Mouse (Mus musculus) embryonic stem cell, embryonic (primary cell): Measurements from ENCODE around the gene Scrt2.

Experiments
- CTCF ChIA-PET, 4 experiments: fragments of 300-600 bp in 2 of 4; fragments of 350-600 bp in 2 of 4; sonication (Branson Sonifier 250); formaldehyde crosslinking; loops; one replicate each; lab custom pipeline; 2022; ENCODE audit warnings: inconsistent platforms in 2 of 4; lab: Charles Lee
- POLR2A ChIA-PET, 4 experiments: fragments of 300-600 bp in 2 of 4; fragments of 350-600 bp in 2 of 4; sonication (Branson Sonifier 250); formaldehyde crosslinking; loops; one replicate each; lab custom pipeline; 2022; ENCODE audit warnings: antibody characterized with exemption in 4 of 4, inconsistent platforms in 1 of 4; lab: Charles Lee

Gene Scrt2

GRCm38 (mm10) chr2:152091342-152092056 is 10.2 kb downstream of the Scrt2 start:
- CTCF ChIA-PET, result interaction anchor here in 2 of 4 experiments (0.7 to 2.8 kb wide), 7 partner anchors 13 to 272 kb away, joined by 3 to 23 read pairs (median 3); partner anchors contain the start of gene Trib3 (in 1 of the 2)
- POLR2A ChIA-PET, result interaction anchor here in 3 of 4 experiments (0.6 to 6.0 kb wide), 17 partner anchors 7 to 1055 kb away, joined by 3 to 70 read pairs (median 3); partner anchors contain the start of genes Srxn1 (in 2 of the 3), Trib3 (in 2 of the 3), Tbc1d20 (in 1 of the 3) and Tcf15 (in 1 of the 3)

GRCm38 (mm10) chr2:152092927-152093326 is 11.6 kb downstream of the Scrt2 start:
- ChIA-PET CTCF (interaction anchor here in 2 of 4 experiments (1.0 to 1.3 kb wide), 5 partner anchors 13 to 271 kb away, joined by 3 to 5 read pairs (median 4); no protein-coding TSS in a partner anchor), POLR2A (interaction anchor here in 3 of 4 experiments (0.5 to 6.0 kb wide), 22 partner anchors 9 to 268 kb away, joined by 3 to 70 read pairs (median 4); partner anchors contain the start of genes Srxn1 (in 2 of the 3), Tcf15 (in 2 of the 3) and Trib3 (in 2 of the 3))

DNA sequence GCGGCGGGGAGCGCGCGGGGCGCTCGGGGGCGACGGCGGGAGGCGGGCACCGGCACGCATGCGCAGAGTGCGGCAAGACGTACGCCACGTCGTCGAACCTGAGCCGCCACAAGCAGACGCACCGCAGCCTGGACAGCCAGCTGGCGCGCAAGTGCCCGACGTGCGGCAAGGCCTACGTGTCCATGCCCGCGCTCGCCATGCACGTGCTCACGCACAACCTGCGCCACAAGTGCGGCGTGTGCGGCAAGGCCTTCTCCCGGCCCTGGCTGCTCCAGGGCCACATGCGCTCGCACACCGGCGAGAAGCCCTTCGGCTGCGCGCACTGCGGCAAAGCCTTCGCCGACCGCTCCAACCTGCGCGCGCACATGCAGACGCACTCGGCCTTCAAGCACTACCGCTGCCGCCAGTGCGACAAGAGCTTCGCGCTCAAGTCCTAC is 12.0 kb downstream of the Scrt2 start:
- ChIA-PET POLR2A (interaction anchor here in 3 of 4 experiments (0.5 to 6.0 kb wide), 22 partner anchors 8 to 270 kb away, joined by 3 to 70 read pairs (median 4); partner anchors contain the start of genes Srxn1 (in 3 of the 3), Tcf15 (in 2 of the 3) and Trib3 (in 2 of the 3)), CTCF (interaction anchor here in 2 of 4 experiments (0.6 to 1.3 kb wide), 5 partner anchors 13 to 270 kb away, joined by 3 to 5 read pairs (median 4); no protein-coding TSS in a partner anchor)

DNA sequence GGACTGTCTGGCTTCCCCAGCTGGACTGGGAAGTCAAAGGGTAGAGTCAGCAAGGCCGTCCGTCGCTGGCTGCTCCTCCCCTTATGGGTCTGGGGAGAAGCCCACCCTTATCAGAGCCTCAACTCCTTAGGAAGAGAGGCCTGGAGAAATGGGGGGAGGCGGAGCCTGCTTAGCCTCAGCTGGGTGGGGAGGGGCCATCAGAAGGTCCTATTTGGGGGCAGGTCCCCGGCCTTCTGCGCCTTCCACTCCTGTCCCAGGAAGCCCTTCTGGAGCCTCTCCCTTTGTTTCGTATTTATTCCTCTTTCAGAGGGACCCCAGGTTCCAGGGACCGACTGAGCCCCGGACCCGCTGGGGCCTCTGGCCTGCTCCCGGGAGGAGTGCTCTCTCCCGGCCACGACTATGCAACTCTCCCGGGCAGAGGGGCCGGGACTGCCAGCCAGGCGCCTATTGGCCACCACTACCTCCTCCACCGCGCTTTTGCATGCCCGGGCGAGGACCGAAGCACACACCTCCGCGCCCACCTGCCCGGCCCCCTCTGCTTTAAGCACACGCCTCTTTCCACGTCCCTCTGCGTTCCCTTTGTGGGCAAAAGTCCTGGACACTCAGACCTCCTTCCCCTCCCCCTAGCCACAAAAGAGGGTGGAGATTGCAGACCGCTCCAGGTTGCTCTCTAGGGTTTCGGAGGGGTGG is 13.7 kb downstream of the Scrt2 start:
- ChIA-PET POLR2A (interaction anchor here (0.5 to 5.2 kb wide), 42 partner anchors 8 to 268 kb away, joined by 3 to 47 read pairs (median 4); partner anchors contain the start of genes Srxn1 (in 3 of the 4), Trib3 (in 2 of the 4) and Tcf15 (in 1 of the 4)), CTCF (interaction anchor here in 3 of 4 experiments (0.5 to 1.9 kb wide), 9 partner anchors 17 to 268 kb away, joined by 3 to 7 read pairs (median 3); partner anchors contain the start of gene Trib3 (in 1 of the 3))

DNA sequence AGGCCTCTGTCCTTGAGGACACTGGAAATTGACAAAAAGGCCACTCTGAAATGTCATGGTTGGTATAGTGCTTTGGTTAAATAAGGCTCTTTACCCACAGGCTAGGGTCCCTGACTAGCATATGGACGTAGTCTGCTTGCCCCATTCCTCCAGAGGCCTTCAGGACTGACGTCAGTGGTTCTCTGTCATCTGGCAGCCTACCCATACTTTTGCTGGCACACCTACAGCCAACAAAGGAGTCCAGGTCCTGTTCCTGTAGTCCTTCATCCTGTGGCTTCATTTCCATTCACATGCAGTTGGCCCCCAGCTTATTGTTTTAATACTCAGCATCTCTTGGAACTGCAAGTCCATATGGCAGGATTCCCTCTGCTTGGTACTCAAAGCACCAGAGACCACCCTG is 15.6 kb downstream of the Scrt2 start:
- POLR2A ChIA-PET, result interaction anchor here in 3 of 4 experiments (0.6 to 5.2 kb wide), 19 partner anchors 8 to 254 kb away, joined by 3 to 47 read pairs (median 4); partner anchors contain the start of genes Srxn1 (in 3 of the 3) and Tcf15 (in 1 of the 3)
- CTCF ChIA-PET, result interaction anchor here in 3 of 4 experiments (0.6 to 2.2 kb wide), 7 partner anchors 8 to 202 kb away, joined by 3 to 9 read pairs (median 4); no protein-coding TSS in a partner anchor

DNA sequence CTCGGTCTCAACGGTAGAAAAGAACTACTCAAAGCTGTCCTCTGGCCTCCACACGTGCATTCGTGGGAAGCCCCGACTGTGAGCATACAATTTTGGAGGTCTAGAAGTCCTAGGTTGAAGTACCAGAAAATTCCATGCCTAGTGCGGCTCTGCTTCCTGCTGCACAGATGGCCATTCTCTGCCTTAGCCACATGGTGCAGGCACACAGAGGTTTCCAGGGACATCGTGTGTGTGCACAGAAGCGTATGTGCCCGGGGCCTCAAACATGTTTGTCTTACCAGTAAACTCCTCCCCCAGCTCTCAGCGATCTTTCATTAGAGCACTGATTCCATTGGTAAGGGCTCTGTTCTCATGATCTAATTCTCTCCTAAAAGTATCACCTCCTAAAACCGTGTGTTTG is 16.6 kb downstream of the Scrt2 start:
- ChIA-PET POLR2A (interaction anchor here in 3 of 4 experiments (0.6 to 5.2 kb wide), 16 partner anchors 8 to 317 kb away, joined by 3 to 47 read pairs (median 4); partner anchors contain the start of genes Srxn1 (in 2 of the 3) and Zcchc3 (in 1 of the 3)), CTCF (interaction anchor here in 2 of 4 experiments (0.6 to 2.2 kb wide), 6 partner anchors 9 to 396 kb away, joined by 3 to 9 read pairs (median 4); no protein-coding TSS in a partner anchor)

- ChIA-PET POLR2A (interaction anchor here in 2 of 4 experiments (0.6 to 1.6 kb wide), 6 partner anchors 8 to 244 kb away, joined by 3 to 8 read pairs (median 4); partner anchors contain the start of gene Trib3 (in 1 of the 2)), CTCF (interaction anchor here in 1 of 4 experiments (0.9 to 1.6 kb wide), 2 partner anchors 10 to 79 kb away, joined by 4 to 7 read pairs; no protein-coding TSS in a partner anchor)
Measured at GRCm38 (mm10) chr2:152099538-152099937, 18.2 kb downstream of the Scrt2 start.

DNA sequence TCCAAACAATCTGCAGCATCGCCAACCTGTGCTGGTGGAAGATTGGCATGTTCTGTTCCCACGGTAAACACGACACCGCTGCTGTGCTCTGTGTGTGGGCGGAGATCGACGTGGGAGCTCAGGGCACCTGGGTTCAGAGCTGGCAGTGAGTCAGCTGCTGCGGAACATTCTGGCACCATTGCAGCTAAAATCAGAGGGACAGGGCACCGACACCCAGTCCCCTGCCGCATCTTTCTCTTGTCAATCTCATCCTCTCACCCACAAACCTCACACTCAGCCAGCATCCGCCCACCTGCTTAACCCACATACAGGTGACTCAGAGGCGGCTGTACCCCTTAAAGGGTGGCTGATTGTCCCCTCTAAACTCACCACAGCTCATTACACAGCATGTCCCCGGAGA is 20.4 kb downstream of the Scrt2 start:
- ChIA-PET POLR2A (interaction anchor here in 3 of 4 experiments (0.6 to 6.1 kb wide), 6 partner anchors 9 to 242 kb away, joined by 3 to 70 read pairs (median 3); partner anchors contain the start of gene Trib3 (in 1 of the 3)), CTCF (interaction anchor here in 2 of 4 experiments (0.7 kb wide), 2 partner anchors 10 to 261 kb away, joined by 3 read pairs; no protein-coding TSS in a partner anchor)

GRCm38 (mm10) chr2:152102369-152102768 is 21.0 kb downstream of the Scrt2 start:
- ChIA-PET CTCF (interaction anchor here in 3 of 4 experiments (0.6 to 1.6 kb wide), 9 partner anchors 9 to 320 kb away, joined by 3 to 7 read pairs (median 3); no protein-coding TSS in a partner anchor), POLR2A (interaction anchor here in 2 of 4 experiments (0.6 to 6.1 kb wide), 9 partner anchors 8 to 242 kb away, joined by 3 to 70 read pairs (median 4); partner anchors contain the start of genes Csnk2a1 (in 1 of the 2) and Trib3 (in 1 of the 2))

DNA sequence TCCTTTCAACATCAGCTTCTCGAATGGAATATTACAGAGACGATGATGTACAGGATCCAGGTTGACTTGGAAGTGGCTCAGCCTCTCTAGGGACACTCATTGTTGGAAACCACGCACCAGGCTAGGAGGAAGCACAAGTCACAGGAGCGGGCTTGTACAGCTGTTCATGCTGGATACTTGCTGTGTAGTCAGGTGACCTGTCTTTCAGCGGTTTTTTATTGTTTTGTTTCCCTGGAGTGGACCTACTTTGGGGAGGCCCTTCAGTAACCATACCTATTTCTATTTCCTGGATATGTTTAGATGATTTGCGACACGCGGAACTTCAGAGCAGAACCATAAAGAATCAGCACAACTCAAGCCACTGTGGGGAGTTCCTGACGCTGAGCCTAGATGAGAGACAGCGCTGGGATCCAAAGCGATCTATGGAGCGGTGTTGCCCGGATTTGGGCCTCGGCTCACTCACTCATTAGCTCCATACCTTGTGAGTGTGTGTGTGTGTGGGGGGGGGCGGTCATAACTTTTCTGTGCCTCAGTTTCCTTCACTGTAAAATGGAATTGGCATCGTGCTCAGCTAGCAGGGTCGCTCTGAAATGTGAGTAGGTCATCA is 23.5 kb downstream of the Scrt2 start:
- ChIA-PET CTCF (interaction anchor here in 3 of 4 experiments (0.7 to 2.8 kb wide), 7 partner anchors 14 to 259 kb away, joined by 3 to 16 read pairs (median 4); no protein-coding TSS in a partner anchor), POLR2A (interaction anchor here (0.5 to 6.1 kb wide), 45 partner anchors 8 to 719 kb away, joined by 3 to 70 read pairs (median 4); partner anchors contain the start of genes Trib3 (in 3 of the 4) and Tcf15 (in 2 of the 4))

- POLR2A ChIA-PET, result interaction anchor here (0.6 to 6.1 kb wide), 63 partner anchors 7 to 719 kb away, joined by 3 to 70 read pairs (median 4); partner anchors contain the start of genes Trib3 (in 3 of the 4), Csnk2a1 (in 1 of the 4), Nrsn2 (in 1 of the 4) and Tbc1d20 (in 1 of the 4)
- CTCF ChIA-PET, result interaction anchor here in 3 of 4 experiments (0.6 to 2.8 kb wide), 16 partner anchors 12 to 725 kb away, joined by 3 to 16 read pairs (median 4); no protein-coding TSS in a partner anchor
Measured at GRCm38 (mm10) chr2:152105318-152106224, 24.2 kb downstream of the Scrt2 start, which contains the start of gene Srxn1. Srxn1 (plus strand) TSS chr2:152105516.

GRCm38 (mm10) chr2:152106225-152106595 is 24.9 kb downstream of the Scrt2 start:
- POLR2A ChIA-PET, result interaction anchor here (0.6 to 6.1 kb wide), 51 partner anchors 8 to 561 kb away, joined by 3 to 70 read pairs (median 4); partner anchors contain the start of genes Csnk2a1 (in 2 of the 4), Trib3 (in 2 of the 4), Nrsn2 (in 1 of the 4) and Scrt2 (in 1 of the 4)
- CTCF ChIA-PET, result interaction anchor here in 3 of 4 experiments (0.6 to 2.8 kb wide), 12 partner anchors 13 to 725 kb away, joined by 3 to 16 read pairs (median 4); no protein-coding TSS in a partner anchor

- CTCF ChIA-PET, result interaction anchor here in 2 of 4 experiments (0.7 to 2.8 kb wide), 8 partner anchors 13 to 257 kb away, joined by 3 to 16 read pairs (median 4); no protein-coding TSS in a partner anchor
Measured at GRCm38 (mm10) chr2:152106597-152106996, 25.3 kb downstream of the Scrt2 start.

DNA sequence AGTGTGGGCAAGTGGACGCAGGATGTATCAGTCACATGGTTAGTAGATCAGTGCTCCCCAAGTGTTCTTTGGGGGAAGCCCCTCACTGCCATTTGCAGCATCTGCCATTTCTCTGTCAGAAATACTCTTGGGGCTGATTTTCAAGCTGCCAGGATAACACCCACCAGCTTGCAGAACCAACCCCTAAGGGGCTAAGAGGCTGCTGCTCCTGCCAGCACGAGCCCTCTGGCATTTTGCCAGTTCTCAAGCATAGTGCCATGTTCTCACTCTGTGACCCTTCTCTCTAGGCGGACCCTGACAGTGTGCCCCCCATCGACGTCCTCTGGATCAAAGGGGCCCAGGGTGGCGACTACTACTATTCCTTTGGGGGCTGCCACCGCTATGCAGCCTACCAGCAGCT is 27.4 kb downstream of the Scrt2 start:
- ChIA-PET POLR2A (interaction anchor here in 3 of 4 experiments (0.6 to 5.4 kb wide), 8 partner anchors 13 to 241 kb away, joined by 3 to 41 read pairs (median 4); partner anchors contain the start of genes Tbc1d20 (in 1 of the 3), Tcf15 (in 1 of the 3) and Trib3 (in 1 of the 3)), CTCF (interaction anchor here (0.5 to 5.9 kb wide), 7 partner anchors 19 to 255 kb away, joined by 3 to 64 read pairs (median 3); no protein-coding TSS in a partner anchor)

More at GRCm38 (mm10) chr2:152106597-152106996, 25.3 kb downstream of the Scrt2 start:
- POLR2A ChIA-PET, result interaction anchor here in 3 of 4 experiments (0.6 to 6.1 kb wide), 45 partner anchors 7 to 269 kb away, joined by 3 to 70 read pairs (median 4); partner anchors contain the start of genes Csnk2a1 (in 2 of the 3), Trib3 (in 2 of the 3), Nrsn2 (in 1 of the 3) and Scrt2 (in 1 of the 3)
